Mouse (Mus musculus) small intestine, adult 2 months (tissue): ENCODE measurements around the gene Lyar.

Experiments
- CTCF ChIP-seq: fragments of 200-500 bp; IDR thresholded peaks from 2 replicates; pipeline ENCODE4 v1.5.1; 2012; ENCODE audit warnings: low read depth, mild to moderate bottlenecking, control low read depth, inconsistent platforms, low read length, moderate library complexity, mixed read lengths; ENCODE audit not compliant: insufficient replicate concordance, insufficient read length; ENCODE audit errors: extremely low read depth
- POLR2A ChIP-seq: fragments of 200-500 bp; IDR thresholded peaks from 2 replicates; pipeline ENCODE4 v1.6.1; 2012; ENCODE audit warnings: low read depth, mild to moderate bottlenecking, control low read depth, inconsistent platforms, low read length, moderate library complexity

- TF ChIP-seq CTCF (no peak), POLR2A (no peak)
Observed at GRCm38 (mm10) chr5:38199686-38200085, 20.6 kb upstream of the Lyar start.
